Mouse (Mus musculus): Measurements from ENCODE around the gene Rmdn3. TPM values are rescaled to one million over a fixed set of nuclear protein-coding genes. Genes with fewer than 3 reads are reported as not detected.

Gene Rmdn3
- polyA plus RNA-seq, 1 experiment from 2014 or later = 44.3 TPM

DNA sequence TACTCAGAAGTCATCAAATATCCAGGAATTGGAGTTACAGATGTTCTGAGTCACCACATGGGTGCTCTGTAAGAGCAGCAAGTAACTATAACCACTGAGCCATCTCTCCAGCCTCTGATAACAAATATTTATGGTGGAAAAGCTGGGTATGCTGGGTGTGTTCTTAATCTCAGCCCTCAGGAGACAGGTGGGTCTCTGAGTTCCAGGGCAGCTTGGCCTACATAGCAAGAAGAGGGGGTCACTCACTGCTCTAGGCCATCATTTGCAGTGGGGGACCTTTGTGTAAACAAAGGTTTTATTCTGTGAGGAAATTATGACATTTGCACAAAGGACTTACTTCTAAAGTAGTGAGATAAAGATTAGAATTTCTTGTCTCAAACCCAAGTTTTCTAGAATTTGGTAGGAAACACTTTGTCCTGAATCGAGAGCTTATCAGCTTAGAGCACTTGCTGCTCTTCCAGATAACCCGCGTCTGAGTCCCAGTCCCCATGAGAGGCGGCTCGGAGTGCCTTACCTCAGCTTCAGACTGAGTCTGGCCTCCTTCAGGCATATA is 20.4 kb downstream of the Rmdn3 start:
- no peak for ATAC-seq (ENCODE audit: low FRiP score)
- Histone ChIP-seq H3K4me1 (replicated peaks) (no peaks in the 10 kb centered on the region), H3K9ac (no peak overlapping the region), H3K27me3 (no peaks in the 10 kb centered on the region), H3K4me2 (no peak overlapping the region), H3K9me3 (no peaks in the 10 kb centered on the region), H3K36me3 (peaks cover 74% of the 10 kb centered on the region), H3K4me3 (no peak overlapping the region), H3K27ac (no peak overlapping the region)
- 91% methylated on average over 5 of the region's 5 CpGs for WGBS

DNA sequence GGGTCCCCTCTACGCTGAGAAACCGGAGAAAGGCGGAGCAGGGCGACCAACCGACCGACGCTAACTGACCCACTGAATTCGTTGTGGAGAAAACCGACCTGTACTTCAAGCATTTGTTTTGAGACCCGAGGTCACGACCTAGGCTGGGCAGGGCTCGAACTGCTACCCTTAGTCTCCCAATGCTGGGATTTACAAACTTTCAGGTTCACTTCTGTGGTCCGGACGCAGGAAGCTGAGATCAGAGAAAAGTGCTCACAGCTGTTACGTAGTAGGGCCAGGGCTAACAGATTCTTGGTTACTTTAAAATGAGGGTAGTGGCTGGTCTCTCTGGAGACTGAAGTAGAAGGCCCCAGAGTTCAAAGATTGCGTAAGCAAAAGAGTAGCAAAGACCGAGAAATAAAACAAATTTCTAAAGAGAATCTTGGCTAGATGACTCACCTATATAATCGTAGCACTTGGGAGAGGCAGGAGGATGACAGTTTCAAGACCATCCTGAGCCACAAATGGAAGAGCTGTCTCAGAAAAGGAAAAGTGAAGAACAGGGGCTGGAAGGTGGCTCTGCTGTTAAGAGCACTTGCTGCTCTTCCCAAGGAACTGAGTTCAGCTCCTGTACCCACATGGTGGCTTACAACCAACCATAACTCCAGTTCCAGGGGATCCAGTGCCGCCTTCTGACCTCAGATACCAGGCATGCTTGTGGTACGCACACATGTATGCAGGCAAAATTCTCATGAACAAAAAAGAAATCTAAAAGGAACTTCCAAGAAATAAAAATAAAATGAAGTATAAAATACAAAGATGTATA is 43.5 kb downstream of the Rmdn3 start:
- Histone ChIP-seq H3K4me3 (peak overlapping the region; percentile 62), H3K4me2 (peak overlapping the region; percentile 98), H3K9ac (peak overlapping the region; percentile 71), H3K27me3 (no peaks in the 10 kb centered on the region), H3K9me3 (no peaks in the 10 kb centered on the region), H3K36me3 (0 out of 2 replicates have a peak, but pooled peaks cover 2% of the 10 kb centered on the region), H3K4me1 (replicated peaks) (peaks cover 13% of the 10 kb centered on the region), H3K27ac (no peak overlapping the region)
- no peak for ATAC-seq (ENCODE audit: low FRiP score)
- WGBS = 15% methylated on average over 20 of the region's 20 CpGs

GRCm38 (mm10) chr2:119112438-119113112 is 44.3 kb downstream of the Rmdn3 start, which contains the start of gene Rad51:
Gene Rad51 (plus strand): TSS chr2:119112793.
- no peaks in the 10 kb centered on the region for H3K27me3 ChIP-seq
- H3K4me2 ChIP-seq = peak within 1 kb of the TSS; percentile 98
- peak within 1 kb of the TSS; percentile 71 for H3K9ac ChIP-seq
- 0 out of 2 replicates have a peak, but pooled peaks cover 2% of the 10 kb centered on the region for H3K36me3 ChIP-seq
- no peaks in the 10 kb centered on the region for H3K9me3 ChIP-seq
- peak within 1 kb of the TSS; percentile 62 for H3K4me3 ChIP-seq
- peak; percentile 96 for ATAC-seq (ENCODE audit: low FRiP score)
- peaks cover 13% of the 10 kb centered on the region for H3K4me1 ChIP-seq (replicated peaks)
- H3K27ac ChIP-seq = peak within 1 kb of the TSS; percentile 86
- 1% methylated on average over 51 of the region's 51 CpGs for WGBS

- H3K27ac ChIP-seq = no peak overlapping the region
- no peaks in the 10 kb centered on the region for H3K27me3 ChIP-seq
- peaks cover 13% of the 10 kb centered on the region for H3K4me1 ChIP-seq (replicated peaks)
- H3K9me3 ChIP-seq = no peaks in the 10 kb centered on the region
- no peak for ATAC-seq (ENCODE audit: low FRiP score)
- no peak overlapping the region for H3K4me2 ChIP-seq
- 0 out of 2 replicates have a peak, but pooled peaks cover 2% of the 10 kb centered on the region for H3K36me3 ChIP-seq
- 91% methylated on average over 3 of the region's 3 CpGs for WGBS
- H3K9ac ChIP-seq = no peak overlapping the region
- no peak overlapping the region for H3K4me3 ChIP-seq
These were observed 45.8 kb downstream of the Rmdn3 start for GRCm38 (mm10) chr2:119111060-119111459.

DNA sequence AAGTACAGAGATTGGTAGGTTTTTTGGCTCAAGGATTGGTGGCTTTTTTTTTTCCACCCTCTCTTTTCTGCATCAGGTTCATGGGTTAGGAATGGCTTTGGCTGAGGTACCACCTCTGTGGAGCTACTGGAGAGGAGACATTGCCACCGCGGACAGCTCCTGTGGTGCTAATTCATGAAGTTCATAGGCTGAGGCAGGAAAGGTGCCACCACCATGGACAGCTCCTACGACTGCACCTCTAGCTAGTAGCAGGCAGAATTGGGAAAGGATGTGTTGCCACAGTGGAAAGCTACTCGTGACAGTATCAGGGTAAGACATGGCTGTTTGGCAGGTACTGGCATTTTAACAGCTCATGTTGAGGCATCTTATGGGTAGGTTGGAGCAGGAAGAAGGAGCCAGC is 48.3 kb downstream of the Rmdn3 start:
- H3K4me3 ChIP-seq = no peak overlapping the region
- no peak for ATAC-seq (ENCODE audit: low FRiP score)
- 63% methylated on average over 4 of the region's 4 CpGs for WGBS

DNA sequence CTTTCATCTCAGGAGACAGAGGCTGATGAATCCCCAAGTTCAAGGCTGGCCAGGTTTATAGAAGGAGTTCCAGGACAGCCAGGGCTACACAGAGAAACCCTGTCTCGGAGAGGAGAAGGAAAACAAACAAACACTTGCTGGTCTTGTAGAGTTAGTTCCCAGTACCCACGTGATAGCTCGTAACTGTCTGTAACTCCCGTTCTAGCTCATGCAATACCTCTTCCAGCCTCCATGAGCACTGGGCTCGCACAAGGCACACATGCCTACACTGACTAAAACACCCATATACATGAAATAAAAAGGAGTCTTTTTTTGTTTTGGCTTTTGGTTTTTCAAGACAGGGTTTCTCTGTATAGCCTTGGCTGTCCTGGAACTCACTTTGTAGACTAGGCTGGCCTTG is 50.3 kb downstream of the Rmdn3 start:
- ATAC-seq (ENCODE audit: low FRiP score) = no peak
- no peaks in the 10 kb centered on the region for H3K9me3 ChIP-seq
- no peak overlapping the region for H3K4me2 ChIP-seq
- no peak overlapping the region for H3K9ac ChIP-seq
- H3K36me3 ChIP-seq = peaks cover 8% of the 10 kb centered on the region; the same call in 1 of the 2 replicates
- no peak overlapping the region for H3K4me3 ChIP-seq
- H3K4me1 ChIP-seq (replicated peaks) = peaks cover 2% of the 10 kb centered on the region
- no peaks in the 10 kb centered on the region for H3K27me3 ChIP-seq
- WGBS = 88% methylated on average over 5 of the region's 5 CpGs
- H3K27ac ChIP-seq = no peak overlapping the region

More for the DNA sequence above, 48.3 kb downstream of the Rmdn3 start:
- H3K27ac ChIP-seq = no peak overlapping the region
- H3K4me2 ChIP-seq = no peak overlapping the region
- no peaks in the 10 kb centered on the region for H3K27me3 ChIP-seq
- 0 out of 2 replicates have a peak, but pooled peaks cover 2% of the 10 kb centered on the region for H3K36me3 ChIP-seq
- H3K9ac ChIP-seq = no peak overlapping the region
- no peaks in the 10 kb centered on the region for H3K9me3 ChIP-seq
- H3K4me1 ChIP-seq (replicated peaks) = peaks cover 12% of the 10 kb centered on the region

DNA sequence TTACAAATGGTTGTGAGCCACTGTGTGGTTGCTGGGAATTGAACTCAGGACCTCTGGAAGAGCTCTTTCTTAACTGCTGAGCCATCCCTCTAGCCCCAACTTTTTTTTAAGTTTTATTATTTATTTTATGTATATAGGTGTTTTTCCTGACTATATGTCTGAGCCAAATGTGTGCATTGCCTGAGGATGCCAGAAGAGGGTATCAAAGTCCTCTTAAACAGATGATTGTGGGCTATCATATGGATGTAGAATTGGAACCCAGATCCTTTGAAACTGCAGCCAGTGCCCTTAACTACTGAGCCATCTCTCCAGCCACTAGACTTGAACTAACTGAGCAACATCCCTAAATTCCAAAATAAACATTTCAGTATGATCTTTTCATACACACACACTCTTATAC is 55.3 kb downstream of the Rmdn3 start:
- Histone ChIP-seq H3K27ac (no peak overlapping the region), H3K4me2 (no peak overlapping the region), H3K9me3 (no peaks in the 10 kb centered on the region), H3K4me1 (replicated peaks) (no peaks in the 10 kb centered on the region), H3K36me3 (peaks cover 6% of the 10 kb centered on the region; the same call in 1 of the 2 replicates), H3K27me3 (no peaks in the 10 kb centered on the region), H3K9ac (no peak overlapping the region), H3K4me3 (no peak overlapping the region)
- ATAC-seq (ENCODE audit: low FRiP score) = no peak

Other genes with a start within 250 kb of the Rmdn3 start
- 6.9 and 8.1 TPM in 2 replicates for gene Chst14, start 230.5 kb downstream of the Rmdn3 start, polyA plus RNA-seq (2015; fragmentation: Nextera tagmentation; extraction: Ambion mirVana)
- 34.2 and 36.0 TPM in 2 replicates for gene Ccdc32, start 127.6 kb downstream of the Rmdn3 start, polyA plus RNA-seq (2015; fragmentation: Nextera tagmentation; extraction: Ambion mirVana)
- 4.4 and 4.7 TPM in 2 replicates for gene Rpusd2, start 122.2 kb downstream of the Rmdn3 start, polyA plus RNA-seq (2015; fragmentation: Nextera tagmentation; extraction: Ambion mirVana)
- gene Knl1, start 109.9 kb downstream of the Rmdn3 start, polyA plus RNA-seq (2015; fragmentation: Nextera tagmentation; extraction: Ambion mirVana) = 11.9 and 15.2 TPM in 2 replicates
- 12.6 and 12.8 TPM in 2 replicates for gene Rad51, start 44.2 kb downstream of the Rmdn3 start, polyA plus RNA-seq (2015; fragmentation: Nextera tagmentation; extraction: Ambion mirVana)
- gene Gchfr, start 10.7 kb upstream of the Rmdn3 start, polyA plus RNA-seq (2015; fragmentation: Nextera tagmentation; extraction: Ambion mirVana) = 9.3 and 14.7 TPM in 2 replicates
- 0.75 and 0.96 TPM in 2 replicates for gene Gm14137, start 17.5 kb upstream of the Rmdn3 start, polyA plus RNA-seq (2015; fragmentation: Nextera tagmentation; extraction: Ambion mirVana)
- 57.5 and 59.7 TPM in 2 replicates for gene Zfyve19, start 51.6 kb upstream of the Rmdn3 start, polyA plus RNA-seq (2015; fragmentation: Nextera tagmentation; extraction: Ambion mirVana)
- 25.0 and 27.3 TPM in 2 replicates for gene Dnajc17, start 51.8 kb upstream of the Rmdn3 start, polyA plus RNA-seq (2015; fragmentation: Nextera tagmentation; extraction: Ambion mirVana)
- gene Ppp1r14d, start 72.9 kb upstream of the Rmdn3 start, polyA plus RNA-seq (2015; fragmentation: Nextera tagmentation; extraction: Ambion mirVana) = not detected in 2 replicates
- 0.72 and 0.99 TPM in 2 replicates for gene Spint1, start 80.3 kb upstream of the Rmdn3 start, polyA plus RNA-seq (2015; fragmentation: Nextera tagmentation; extraction: Ambion mirVana)
- gene Rhov, start 114.2 kb upstream of the Rmdn3 start, polyA plus RNA-seq (2015; fragmentation: Nextera tagmentation; extraction: Ambion mirVana) = 21.2 and 23.4 TPM in 2 replicates
- gene Vps18, start 131.7 kb upstream of the Rmdn3 start, polyA plus RNA-seq (2015; fragmentation: Nextera tagmentation; extraction: Ambion mirVana) = 26.0 and 26.1 TPM in 2 replicates
- gene Dll4, start 168.8 kb upstream of the Rmdn3 start, polyA plus RNA-seq (2015; fragmentation: Nextera tagmentation; extraction: Ambion mirVana) = 5.4 and 5.9 TPM in 2 replicates
- 6.1 and 6.7 TPM in 2 replicates for gene Chac1, start 194.2 kb upstream of the Rmdn3 start, polyA plus RNA-seq (2015; fragmentation: Nextera tagmentation; extraction: Ambion mirVana)

Data from hindbrain, embryonic 13.5 days (tissue).